Mouse (Mus musculus): Measurements from ENCODE around the gene Mysm1. TPM values are rescaled to one million over a fixed set of nuclear protein-coding genes. Genes with fewer than 3 reads are reported as not detected.

Mysm1 gene
- polyA plus RNA-seq, 1 experiment from 2014 or later, result 19.7 TPM

- Histone ChIP-seq H3K27me3 (ENCODE audit: insufficient read depth, low read length) (no peaks in the 10 kb centered on the region), H3K36me3 (ENCODE audit: insufficient read depth, low read length) (peaks cover 20% of the 10 kb centered on the region), H3K4me3 (replicated peaks; ENCODE audit: low read depth, low read length) (no peak overlapping the region), H3K4me2 (ENCODE audit: low read length) (no peak overlapping the region), H3K4me1 (replicated peaks; ENCODE audit: insufficient read depth, low read length) (peaks cover 10% of the 10 kb centered on the region), H3K9ac (ENCODE audit: low read depth, low read length) (no peak overlapping the region), H3K27ac (no peak overlapping the region), H3K9me3 (replicated peaks; ENCODE audit: low read length) (no peaks in the 10 kb centered on the region)
- DNase-seq (ENCODE audit: low spot score), result no peak
- no peak for ATAC-seq (replicated peaks; ENCODE audit: low FRiP score, low read depth)
- WGBS, result 93% methylated on average over 2 of the region's 2 CpGs
- no peak for TF ChIP-seq CTCF (IDR thresholded peaks at IDR 0.05; ENCODE audit: low read depth)
These were observed 5.6 kb downstream of the Mysm1 start for GRCm38 (mm10) chr4:94973321-94973720.

- Histone ChIP-seq H3K27ac (no peak overlapping the region), H3K4me1 (replicated peaks; ENCODE audit: insufficient read depth, low read length) (no peaks in the 10 kb centered on the region), H3K36me3 (ENCODE audit: insufficient read depth, low read length) (peaks cover 43% of the 10 kb centered on the region), H3K4me3 (replicated peaks; ENCODE audit: low read depth, low read length) (no peak overlapping the region), H3K4me2 (ENCODE audit: low read length) (no peak overlapping the region), H3K27me3 (ENCODE audit: insufficient read depth, low read length) (no peaks in the 10 kb centered on the region), H3K9ac (ENCODE audit: low read depth, low read length) (no peak overlapping the region), H3K9me3 (replicated peaks; ENCODE audit: low read length) (no peaks in the 10 kb centered on the region)
- TF ChIP-seq CTCF (IDR thresholded peaks at IDR 0.05; ENCODE audit: low read depth), result no peak
- ATAC-seq (replicated peaks; ENCODE audit: low FRiP score, low read depth) (no peak), DNase-seq (ENCODE audit: low spot score) (no peak)
- WGBS, result 72% methylated on average over 3 of the region's 3 CpGs
These were observed 26.1 kb downstream of the Mysm1 start for GRCm38 (mm10) chr4:94952773-94953172.

DNA sequence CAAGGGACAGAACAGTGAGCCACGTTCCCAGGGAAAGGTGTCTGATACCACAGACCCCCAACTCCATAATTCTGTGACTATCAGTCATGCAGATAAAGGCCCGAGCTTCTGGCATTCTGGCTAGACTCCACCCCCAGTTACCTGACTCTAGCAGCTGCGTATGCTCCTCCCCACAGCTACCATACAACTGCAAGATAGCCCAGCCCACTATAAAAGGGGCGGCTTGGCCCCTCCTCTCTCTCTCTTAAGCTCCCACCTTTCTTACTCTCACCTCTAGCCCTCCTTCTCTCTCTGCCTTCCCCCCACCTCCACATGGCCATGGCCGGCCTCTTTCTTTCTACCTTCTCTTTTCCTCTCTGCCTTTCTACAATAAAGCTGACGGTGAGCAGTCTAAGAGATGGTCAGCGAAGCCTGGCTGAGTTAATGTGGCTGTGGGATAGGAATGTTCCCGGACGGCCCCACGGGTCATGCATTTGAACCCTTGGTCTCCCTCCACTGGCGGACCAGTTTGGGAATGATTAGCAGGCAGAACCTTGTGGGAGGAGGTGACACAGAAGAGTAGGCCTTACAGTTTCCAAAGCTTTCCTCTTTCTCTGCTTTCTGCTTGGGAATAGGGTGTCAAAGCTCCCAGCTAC is 37.6 kb downstream of the Mysm1 start:
- no peaks in the 10 kb centered on the region for H3K27me3 ChIP-seq (ENCODE audit: insufficient read depth, low read length)
- H3K9ac ChIP-seq (ENCODE audit: low read depth, low read length), result no peak overlapping the region
- 49% methylated on average over 11 of the region's 11 CpGs for WGBS
- peak; percentile 18; the same call in 1 of the 2 replicates for TF ChIP-seq CTCF (IDR thresholded peaks at IDR 0.05; ENCODE audit: low read depth)
- H3K4me2 ChIP-seq (ENCODE audit: low read length), result peak overlapping the region; percentile 17; the same call in 1 of the 2 replicates
- DNase-seq (ENCODE audit: low spot score) (peak; percentile 79), ATAC-seq (replicated peaks; ENCODE audit: low FRiP score, low read depth) (peak; percentile 97)
- H3K27ac ChIP-seq, result peak overlapping the region; percentile 78
- no peaks in the 10 kb centered on the region for H3K4me1 ChIP-seq (replicated peaks; ENCODE audit: insufficient read depth, low read length)
- no peaks in the 10 kb centered on the region for H3K9me3 ChIP-seq (replicated peaks; ENCODE audit: low read length)
- H3K36me3 ChIP-seq (ENCODE audit: insufficient read depth, low read length), result peaks cover 9% of the 10 kb centered on the region
- H3K4me3 ChIP-seq (replicated peaks; ENCODE audit: low read depth, low read length), result no peak overlapping the region

DNA sequence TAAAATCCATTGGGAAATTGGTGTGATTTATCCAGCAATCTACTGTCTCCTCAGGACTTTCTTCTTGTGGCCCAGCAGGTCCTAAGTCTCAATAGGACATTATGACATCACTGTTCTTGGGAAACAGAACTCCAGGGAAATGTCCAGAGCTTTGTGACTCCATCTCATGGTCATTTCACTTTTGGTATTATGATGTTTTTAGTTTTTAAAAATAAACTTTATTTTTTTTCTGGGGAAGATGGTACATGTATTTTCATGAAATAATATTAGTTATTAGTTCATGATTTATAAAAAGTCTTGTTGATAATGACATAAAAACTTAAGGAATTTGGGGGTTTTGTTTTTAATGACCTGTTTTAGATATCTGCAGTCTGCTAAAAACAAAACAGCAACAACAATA is 50.2 kb downstream of the Mysm1 start, which contains the start of gene Eqtn:
TSS of gene Eqtn (minus strand) at position 101 of the 400 bp plus-strand sequence.
- Histone ChIP-seq H3K27me3 (ENCODE audit: insufficient read depth, low read length) (no peaks in the 10 kb centered on the region), H3K27ac (no peak within 1 kb of the TSS), H3K4me3 (replicated peaks; ENCODE audit: low read depth, low read length) (no peak within 1 kb of the TSS), H3K4me1 (replicated peaks; ENCODE audit: insufficient read depth, low read length) (no peaks in the 10 kb centered on the region), H3K4me2 (ENCODE audit: low read length) (no peak within 1 kb of the TSS), H3K36me3 (ENCODE audit: insufficient read depth, low read length) (no peaks in the 10 kb centered on the region), H3K9me3 (replicated peaks; ENCODE audit: low read length) (no peaks in the 10 kb centered on the region), H3K9ac (ENCODE audit: low read depth, low read length) (no peak within 1 kb of the TSS)
- TF ChIP-seq CTCF (IDR thresholded peaks at IDR 0.05; ENCODE audit: low read depth), result no peak
- ATAC-seq (replicated peaks; ENCODE audit: low FRiP score, low read depth), result no peak
- no peak for DNase-seq (ENCODE audit: low spot score)

DNA sequence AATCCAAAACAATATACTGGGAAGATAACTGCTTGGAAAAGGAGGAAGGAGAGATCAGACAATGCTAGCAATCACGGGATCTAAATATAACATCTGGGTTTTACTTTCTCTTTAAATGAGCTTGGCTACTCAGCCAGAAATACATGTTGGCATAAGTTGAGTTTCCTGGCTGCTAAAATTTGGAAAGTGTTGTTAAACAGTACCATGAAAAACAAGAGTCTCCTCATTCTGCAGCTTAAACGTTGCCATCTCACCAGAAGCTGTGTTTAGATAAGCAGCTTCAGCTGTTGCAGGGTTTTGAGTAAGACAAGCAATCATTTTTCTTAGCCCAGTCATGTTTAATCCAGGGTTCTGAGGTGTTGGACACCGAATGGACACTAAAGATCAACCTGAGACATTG is 77.1 kb downstream of the Mysm1 start:
- no peaks in the 10 kb centered on the region for H3K36me3 ChIP-seq (ENCODE audit: insufficient read depth, low read length)
- H3K4me2 ChIP-seq (ENCODE audit: low read length), result no peak overlapping the region
- H3K27me3 ChIP-seq (ENCODE audit: insufficient read depth, low read length), result no peaks in the 10 kb centered on the region
- no peak for TF ChIP-seq CTCF (IDR thresholded peaks at IDR 0.05; ENCODE audit: low read depth)
- H3K9ac ChIP-seq (ENCODE audit: low read depth, low read length), result no peak overlapping the region
- H3K4me1 ChIP-seq (replicated peaks; ENCODE audit: insufficient read depth, low read length), result no peaks in the 10 kb centered on the region
- WGBS, result 51% methylated on average over 3 of the region's 3 CpGs
- H3K27ac ChIP-seq, result no peak overlapping the region
- no peaks in the 10 kb centered on the region for H3K9me3 ChIP-seq (replicated peaks; ENCODE audit: low read length)
- H3K4me3 ChIP-seq (replicated peaks; ENCODE audit: low read depth, low read length), result no peak overlapping the region
- DNase-seq (ENCODE audit: low spot score), result no peak
- no peak for ATAC-seq (replicated peaks; ENCODE audit: low FRiP score, low read depth)

DNA sequence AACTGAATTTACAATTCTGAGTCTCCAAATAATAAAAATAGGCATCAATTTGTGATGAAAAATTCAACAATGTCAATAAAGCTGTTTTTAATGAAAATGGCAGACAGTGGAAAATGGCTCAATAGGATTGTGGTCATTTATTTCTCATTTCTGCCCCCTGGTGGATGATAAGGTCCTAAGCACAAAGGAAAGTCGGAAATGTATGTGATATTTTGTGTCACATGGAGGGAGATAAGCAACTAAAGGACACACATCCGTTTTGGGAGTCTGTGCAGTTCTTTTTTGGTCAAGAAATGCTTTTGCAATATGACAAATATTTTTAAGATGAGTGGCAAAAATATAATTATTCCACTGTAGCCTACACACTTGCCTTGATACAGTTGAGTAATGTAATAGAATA is 78.2 kb downstream of the Mysm1 start:
- no peak overlapping the region for H3K4me2 ChIP-seq (ENCODE audit: low read length)
- H3K9me3 ChIP-seq (replicated peaks; ENCODE audit: low read length), result no peaks in the 10 kb centered on the region
- no peaks in the 10 kb centered on the region for H3K4me1 ChIP-seq (replicated peaks; ENCODE audit: insufficient read depth, low read length)
- peak; percentile 64 for DNase-seq (ENCODE audit: low spot score)
- WGBS, result 21% methylated on average over 2 of the region's 2 CpGs
- H3K27ac ChIP-seq, result no peak overlapping the region
- H3K9ac ChIP-seq (ENCODE audit: low read depth, low read length), result no peak overlapping the region
- no peaks in the 10 kb centered on the region for H3K27me3 ChIP-seq (ENCODE audit: insufficient read depth, low read length)
- H3K36me3 ChIP-seq (ENCODE audit: insufficient read depth, low read length), result no peaks in the 10 kb centered on the region
- TF ChIP-seq CTCF (IDR thresholded peaks at IDR 0.05; ENCODE audit: low read depth), result peak; percentile 78
- H3K4me3 ChIP-seq (replicated peaks; ENCODE audit: low read depth, low read length), result no peak overlapping the region
- no peak for ATAC-seq (replicated peaks; ENCODE audit: low FRiP score, low read depth)

Other genes starting within 250 kb of the Mysm1 start
- 26.8 and 27.7 TPM in 2 replicates for gene Tek, start 239.8 kb downstream of the Mysm1 start, polyA plus RNA-seq (2015; fragmentation: Nextera tagmentation; extraction: Ambion mirVana)
- 0.13 TPM in 1 of 2 replicates, not detected in the other for gene Eqtn, start 50.3 kb downstream of the Mysm1 start, polyA plus RNA-seq (2015; fragmentation: Nextera tagmentation; extraction: Ambion mirVana)
- 55.1 and 60.1 TPM in 2 replicates for gene Jun, start 73.1 kb upstream of the Mysm1 start, polyA plus RNA-seq (2015; fragmentation: Nextera tagmentation; extraction: Ambion mirVana)

All from kidney, postnatal 0 days (tissue).